Mouse (Mus musculus): ENCODE data around the gene Nek8. TPM values are rescaled to one million over a fixed set of nuclear protein-coding genes. Genes with fewer than 3 reads are reported as not detected.
"Not testable (repeated sequence)": the region's sequence is repeated elsewhere in the genome, so short reads cannot be mapped to it uniquely, and the experiment has no call there.

Nek8 gene
- total and polyA plus RNA-seq, 3 experiments, result 6.5 to 26.7 (median 12.1) TPM

GRCm38 (mm10) chr11:78146707-78147543, 29.6 kb downstream of the Nek8 start:
- DNase-seq, result no peak

- DNase-seq, result no peak
Measured at GRCm38 (mm10) chr11:78146168-78146567, 30.3 kb downstream of the Nek8 start.

- no peak for DNase-seq
Measured at GRCm38 (mm10) chr11:78143520-78143919, 33.0 kb downstream of the Nek8 start.

- no peak for DNase-seq
Measured at GRCm38 (mm10) chr11:78140665-78141064, 35.8 kb downstream of the Nek8 start.

GRCm38 (mm10) chr11:78138023-78138422, 38.5 kb downstream of the Nek8 start:
- no peak for DNase-seq

- peak; percentile 68 for DNase-seq
Measured at GRCm38 (mm10) chr11:78137584-78137983, 38.9 kb downstream of the Nek8 start.

GRCm38 (mm10) chr11:78136132-78136531, 40.3 kb downstream of the Nek8 start:
- DNase-seq, result no peak

GRCm38 (mm10) chr11:78135314-78135713, 41.2 kb downstream of the Nek8 start:
- not testable (repeated sequence) for DNase-seq

- no peak for DNase-seq
Measured at GRCm38 (mm10) chr11:78134344-78134743, 42.1 kb downstream of the Nek8 start.

GRCm38 (mm10) chr11:78133915-78134314, 42.6 kb downstream of the Nek8 start:
- DNase-seq, result no peak

- no peak for DNase-seq
Measured at GRCm38 (mm10) chr11:78129458-78129857, 47.0 kb downstream of the Nek8 start.

- no peak for DNase-seq
Measured at GRCm38 (mm10) chr11:78126739-78127138, 49.7 kb downstream of the Nek8 start.

GRCm38 (mm10) chr11:78125691-78126090, 50.8 kb downstream of the Nek8 start:
- DNase-seq, result no peak

GRCm38 (mm10) chr11:78123782-78124181, 52.7 kb downstream of the Nek8 start:
- no peak for DNase-seq

GRCm38 (mm10) chr11:78122815-78123214, 53.7 kb downstream of the Nek8 start:
- no peak for DNase-seq

- DNase-seq, result peak; percentile 72
Measured at GRCm38 (mm10) chr11:78121176-78121575, 55.3 kb downstream of the Nek8 start.

- DNase-seq, result no peak
Measured at GRCm38 (mm10) chr11:78119898-78120297, 56.6 kb downstream of the Nek8 start.

- DNase-seq, result peak; percentile 30
Measured at GRCm38 (mm10) chr11:78118467-78118866, 58.0 kb downstream of the Nek8 start.

- DNase-seq, result no peak
Measured at GRCm38 (mm10) chr11:78116146-78116410, 60.4 kb downstream of the Nek8 start.

Small RNA genes lying within 50 kb of the gene (microRNA-seq; reads per million reads assigned to microRNA genes)
- 0.41 to 0.44 reads per million in 2 experiments for gene Mir7653

Other genes with a start within 250 kb of the Nek8 start
- 1 to 10 TPM; 2.9 to 4.4 TPM for gene Sez6, start 245.9 kb downstream of the Nek8 start, total RNA-seq (2021)
- 1.5 and 2.0 TPM in 2 replicates for gene Sez6, start 245.9 kb downstream of the Nek8 start, polyA plus RNA-seq (2012; rRNA removed)
- gene Phf12, start 193.9 kb downstream of the Nek8 start, total RNA-seq (2021), result 10 to 100 TPM; 47.1 to 53.2 TPM
- 69.1 and 70.3 TPM in 2 replicates for gene Phf12, start 193.9 kb downstream of the Nek8 start, polyA plus RNA-seq (2012; rRNA removed)
- gene Dhrs13, start 144.4 kb downstream of the Nek8 start, total RNA-seq (2021), result 10 to 100 TPM in 1 of 2 experiments, 1 to 10 TPM in 1; 8.9 to 17.3 TPM
- gene Dhrs13, start 144.4 kb downstream of the Nek8 start, polyA plus RNA-seq (2012; rRNA removed), result 20.3 and 26.3 TPM in 2 replicates
- gene Flot2, start 138.7 kb downstream of the Nek8 start, total RNA-seq (2021), result 10 to 100 TPM; 85.6 to 88.9 TPM
- gene Flot2, start 138.7 kb downstream of the Nek8 start, polyA plus RNA-seq (2012; rRNA removed), result 144 and 179 TPM in 2 replicates
- gene Eral1, start 96.3 kb downstream of the Nek8 start, total RNA-seq (2021), result 10 to 100 TPM; 30.1 to 35.0 TPM
- 42.0 and 49.7 TPM in 2 replicates for gene Eral1, start 96.3 kb downstream of the Nek8 start, polyA plus RNA-seq (2012; rRNA removed)
- gene Fam222b, start 82.0 kb downstream of the Nek8 start, total RNA-seq (2021), result 10 to 100 TPM; 19.7 to 24.2 TPM
- 38.4 and 41.7 TPM in 2 replicates for gene Fam222b, start 82.0 kb downstream of the Nek8 start, polyA plus RNA-seq (2012; rRNA removed)
- 10 to 100 TPM; 29.8 to 31.2 TPM for gene Traf4, start 11.1 kb downstream of the Nek8 start, total RNA-seq (2021)
- gene Traf4, start 11.1 kb downstream of the Nek8 start, polyA plus RNA-seq (2012; rRNA removed), result 128 and 131 TPM in 2 replicates
- gene Tlcd1, start within 50 bp of the Nek8 start, total RNA-seq (2021), result 10 to 100 TPM; 40.4 to 61.5 TPM
- gene Tlcd1, start within 50 bp of the Nek8 start, polyA plus RNA-seq (2012; rRNA removed), result 319 and 423 TPM in 2 replicates
- 1,000 to 10,000 TPM; 1,792 to 2,242 TPM for gene Rpl23a, start 6.9 kb upstream of the Nek8 start, total RNA-seq (2021)
- gene Rpl23a, start 6.9 kb upstream of the Nek8 start, polyA plus RNA-seq (2012; rRNA removed), result 21.4 and 29.1 TPM in 2 replicates
- 10 to 100 TPM; 64.7 to 99.1 TPM for gene Rab34, start 11.8 kb upstream of the Nek8 start, total RNA-seq (2021)
- gene Rab34, start 11.8 kb upstream of the Nek8 start, polyA plus RNA-seq (2012; rRNA removed), result 240 and 334 TPM in 2 replicates
- 10 to 100 TPM; 20.5 to 24.4 TPM for gene Proca1, start 16.7 kb upstream of the Nek8 start, total RNA-seq (2021)
- gene Proca1, start 16.7 kb upstream of the Nek8 start, polyA plus RNA-seq (2012; rRNA removed), result 1.2 and 1.6 TPM in 2 replicates
- 100 to 1,000 TPM; 104 to 111 TPM for gene Sdf2, start 69.1 kb upstream of the Nek8 start, total RNA-seq (2021)
- 89.7 and 103 TPM in 2 replicates for gene Sdf2, start 69.1 kb upstream of the Nek8 start, polyA plus RNA-seq (2012; rRNA removed)
- 10 to 100 TPM; 57.5 to 76.7 TPM for gene Supt6, start 69.3 kb upstream of the Nek8 start, total RNA-seq (2021)
- gene Supt6, start 69.3 kb upstream of the Nek8 start, polyA plus RNA-seq (2012; rRNA removed), result 23.2 and 31.3 TPM in 2 replicates
- gene 2610507B11Rik, start 85.1 kb upstream of the Nek8 start, total RNA-seq (2021), result 100 to 1,000 TPM; 165 to 168 TPM
- 80.0 and 91.9 TPM in 2 replicates for gene 2610507B11Rik, start 85.1 kb upstream of the Nek8 start, polyA plus RNA-seq (2012; rRNA removed)
- gene BC030499, start 114.2 kb upstream of the Nek8 start, total RNA-seq (2021), result under 1 TPM in 1 of 2 experiments, not detected in 1; 0.61 TPM
- gene BC030499, start 114.2 kb upstream of the Nek8 start, polyA plus RNA-seq (2012; rRNA removed), result 0.07 and 0.08 TPM in 2 replicates
- gene Spag5, start 124.9 kb upstream of the Nek8 start, total RNA-seq (2021), result 1 to 10 TPM; 3.0 to 4.1 TPM
- gene Spag5, start 124.9 kb upstream of the Nek8 start, polyA plus RNA-seq (2012; rRNA removed), result 1.9 and 3.6 TPM in 2 replicates
- 10 to 100 TPM; 25.1 to 28.0 TPM for gene Aldoc, start 146.3 kb upstream of the Nek8 start, total RNA-seq (2021)
- 15.7 and 26.0 TPM in 2 replicates for gene Aldoc, start 146.3 kb upstream of the Nek8 start, polyA plus RNA-seq (2012; rRNA removed)
- 10 to 100 TPM; 57.3 to 61.3 TPM for gene Pigs, start 151.7 kb upstream of the Nek8 start, total RNA-seq (2021)
- 161 and 184 TPM in 2 replicates for gene Pigs, start 151.7 kb upstream of the Nek8 start, polyA plus RNA-seq (2012; rRNA removed)
- 10 to 100 TPM; 35.3 to 44.1 TPM for gene Unc119, start 166.8 kb upstream of the Nek8 start, total RNA-seq (2021)
- 60.4 and 65.4 TPM in 2 replicates for gene Unc119, start 166.8 kb upstream of the Nek8 start, polyA plus RNA-seq (2012; rRNA removed)
- under 1 TPM; 0.29 to 0.41 TPM for gene Foxn1, start 209.9 kb upstream of the Nek8 start, total RNA-seq (2021)
- 0.27 and 0.35 TPM in 2 replicates for gene Foxn1, start 209.9 kb upstream of the Nek8 start, polyA plus RNA-seq (2012; rRNA removed)
- not detected for gene Slc13a2, start 245.5 kb upstream of the Nek8 start, total RNA-seq (2021)
- 0.20 and 0.22 TPM in 2 replicates for gene Slc13a2, start 245.5 kb upstream of the Nek8 start, polyA plus RNA-seq (2012; rRNA removed)

All from adrenal gland, adult 2 months (tissue).